Mouse (Mus musculus): ENCODE results near the gene Pvalb.

Pvalb gene

DNA sequence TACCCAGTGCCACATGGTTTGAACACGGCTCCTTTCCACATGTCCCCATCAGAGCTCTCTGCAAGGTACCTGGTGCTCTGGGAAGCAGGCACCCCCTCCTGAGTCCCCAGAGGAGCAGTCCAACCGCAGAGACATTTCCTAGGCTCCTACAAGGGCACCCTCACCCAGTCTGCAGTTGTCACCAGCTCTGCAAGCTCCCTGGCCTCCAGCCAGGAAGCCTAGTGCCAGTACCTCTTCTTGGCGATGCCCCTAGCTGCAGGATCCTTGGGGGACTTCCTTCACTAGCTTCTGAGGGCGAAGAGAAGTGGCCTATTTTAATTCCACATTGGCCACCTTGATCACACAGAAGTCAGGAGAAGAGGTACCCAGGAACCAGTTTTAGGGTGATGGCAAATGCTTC is 48.4 kb downstream of the Pvalb start:
- DNase-seq, result no peak

DNA sequence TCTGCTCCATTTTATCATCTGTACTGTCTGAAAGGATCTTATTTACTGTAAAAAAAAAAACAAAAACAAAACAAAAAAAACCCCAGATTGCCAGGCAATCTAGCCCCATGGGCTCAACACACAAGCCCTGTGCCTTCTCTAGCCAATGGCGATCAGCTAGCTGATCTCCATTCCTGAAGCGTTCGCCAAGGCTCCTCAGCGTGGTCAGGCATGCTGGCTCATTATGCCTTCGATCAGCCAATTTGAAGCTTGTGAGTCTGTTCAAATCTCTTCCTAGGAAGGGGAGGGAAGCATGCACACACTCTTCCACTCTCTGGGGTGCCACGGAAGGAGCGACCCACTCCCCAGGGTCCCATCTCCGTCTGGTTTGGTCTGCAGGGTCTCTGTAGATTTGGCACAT is 48.9 kb downstream of the Pvalb start:
- DNase-seq, result no peak

DNA sequence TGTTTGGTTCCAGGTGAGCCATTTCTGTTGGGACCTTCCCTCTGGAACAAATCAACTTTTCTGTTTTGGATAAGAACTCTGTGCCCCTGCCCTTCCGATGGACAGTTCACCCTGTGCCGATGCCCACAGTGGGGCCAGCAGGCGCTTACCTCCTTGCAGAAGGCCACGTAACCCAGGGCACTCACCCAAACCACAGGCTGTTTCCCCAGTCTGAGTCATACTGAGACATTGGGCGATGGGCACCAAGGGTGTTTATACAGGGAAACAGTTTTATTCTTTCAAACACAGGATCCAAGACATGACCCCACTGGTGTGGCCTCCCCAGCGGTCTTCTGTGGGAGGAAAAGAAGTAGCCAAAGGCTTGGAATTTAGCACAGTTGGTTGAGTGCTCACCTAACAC is 50.8 kb downstream of the Pvalb start:
- no peak for DNase-seq

DNA sequence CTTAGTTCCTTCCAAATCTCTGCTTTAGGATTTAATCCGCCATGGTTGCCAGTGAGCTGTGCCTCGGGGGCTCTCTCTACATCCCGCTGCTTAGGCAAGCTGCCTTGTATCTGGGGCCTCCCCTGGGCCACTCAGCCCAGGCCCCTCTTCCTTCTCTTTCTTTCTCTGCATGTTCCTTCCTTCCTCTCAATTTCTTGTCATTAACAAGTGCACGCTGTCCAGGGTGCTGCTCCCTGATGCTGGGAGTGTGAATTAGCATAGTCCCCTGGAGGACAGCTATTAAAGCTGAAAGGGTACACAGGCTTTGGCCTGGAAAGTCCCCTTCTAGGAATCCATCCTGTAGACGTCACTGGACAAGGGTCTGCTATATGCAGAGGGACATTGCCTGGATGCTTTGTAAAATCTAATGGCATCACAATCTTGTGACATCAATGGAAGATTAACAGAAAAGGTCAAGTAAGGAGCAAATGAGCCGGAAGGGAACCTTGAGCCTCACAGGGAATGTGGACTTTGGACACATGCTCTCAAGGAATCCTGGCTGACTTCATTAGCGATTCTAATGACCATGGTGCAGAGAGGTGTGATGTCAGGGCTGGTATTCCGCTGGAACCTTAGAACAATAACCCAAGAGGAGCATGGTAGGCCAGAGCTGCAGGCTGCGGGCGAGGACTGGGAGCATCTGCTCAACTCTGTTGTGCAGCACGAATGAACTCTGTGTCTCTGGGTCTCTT is 53.0 kb downstream of the Pvalb start:
- no peak for DNase-seq

DNA sequence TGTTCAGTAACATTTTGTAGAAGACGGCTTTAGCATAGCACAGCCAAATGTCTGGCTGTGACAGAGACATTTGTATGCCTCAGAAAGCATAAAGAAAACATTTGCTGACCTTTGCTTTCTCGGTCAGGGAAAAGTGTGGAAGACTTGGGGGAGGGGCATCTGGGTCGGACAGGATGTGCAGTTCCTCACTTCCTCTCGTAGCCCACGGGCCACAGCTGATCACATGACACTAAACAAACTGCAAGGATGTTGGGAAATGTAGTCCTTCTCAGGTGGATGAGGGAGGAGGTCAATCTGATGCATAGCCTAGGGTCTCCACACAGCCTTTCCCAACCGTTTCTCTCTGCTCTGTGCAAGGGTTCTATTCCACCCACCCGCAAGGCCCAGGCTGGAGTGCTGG is 57.6 kb downstream of the Pvalb start:
- no peak for DNase-seq
